Mouse (Mus musculus) neural tube, embryonic 14.5 days (tissue): Measurements from ENCODE around the gene Arl15. TPM values are rescaled to one million over a fixed set of nuclear protein-coding genes. Genes with fewer than 3 reads are reported as not detected.

Experiments used
- ATAC-seq: fragments of 200-750 bp; cut with Nextera tagmentation; 2 replicates; pipeline ENCODE4 v1.8.0; 2017; ENCODE audit warnings: low read depth, mild to moderate bottlenecking, moderate TSS enrichment, moderate library complexity
- H3K27ac ChIP-seq: fragments of 300-500 bp; sonication (generic); 2 replicates; pipeline ENCODE4 v1.5.1; 2014; ENCODE audit warnings: low read depth, mild to moderate bottlenecking, control low read depth, low read length, moderate library complexity, mixed read lengths
- H3K27me3 ChIP-seq: fragments of 300-500 bp; sonication (generic); 2 replicates; pipeline ENCODE4 v1.6.1; 2014; ENCODE audit warnings: low read length; ENCODE audit not compliant: control insufficient read depth, insufficient read depth
- H3K36me3 ChIP-seq: fragments of 300-500 bp; sonication (generic); 2 replicates; pipeline ENCODE4 v1.6.1; 2014; ENCODE audit warnings: low read length, mixed read lengths; ENCODE audit not compliant: control insufficient read depth, insufficient read depth
- H3K4me1 ChIP-seq: fragments of 300-500 bp; sonication (generic); 2 replicates; pipeline ENCODE4 v1.6.1; 2014; ENCODE audit warnings: low read length; ENCODE audit not compliant: control insufficient read depth, insufficient read depth
- H3K4me2 ChIP-seq: fragments of 300-500 bp; sonication (generic); 2 replicates; pipeline ENCODE4 v1.6.1; 2014; ENCODE audit warnings: mild to moderate bottlenecking, low read depth, low read length, control low read depth
- H3K4me3 ChIP-seq: fragments of 300-500 bp; sonication (generic); 2 replicates; pipeline ENCODE4 v1.5.1; 2014; ENCODE audit warnings: low read depth, low read length, control low read depth, mixed read lengths
- H3K9ac ChIP-seq: fragments of 300-500 bp; sonication (generic); replicated peaks from 2 replicates; pipeline ENCODE4 v1.6.1; 2014; ENCODE audit warnings: low read depth, mild to moderate bottlenecking, control low read depth, low read length, mixed read lengths
- H3K9me3 ChIP-seq: fragments of 300-500 bp; sonication (generic); 2 replicates; pipeline ENCODE4 v1.6.1; 2016; ENCODE audit warnings: low read length; ENCODE audit not compliant: control insufficient read depth
- WGBS: fragments of 180-500 bp; shearing (Covaris S2); extraction: QIAGEN DNeasy Blood & Tissue Kit; methylation state at CpG from one replicate; pipeline ENCODE4 v1.1.7; 2014; 5-methylcytosine and 5-hydroxymethylcytosine counted together
- polyA plus RNA-seq: library from polyadenylated mRNA; unstranded; fragments of >200 nt; fragmentation: Nextera tagmentation; extraction: Ambion mirVana; gene quantifications from 2 replicates; pipeline ENCODE4 v1.2.1, GENCODE M21; 2014

Gene Arl15
- polyA plus RNA-seq, 1 experiment from 2014 or later: 26.8 TPM

- no peak overlapping the region for H3K4me3 ChIP-seq
- no peaks in the 10 kb centered on the region for H3K27me3 ChIP-seq
- H3K9me3 ChIP-seq: no peaks in the 10 kb centered on the region
- no peak overlapping the region for H3K9ac ChIP-seq
- no peaks in the 10 kb centered on the region for H3K4me1 ChIP-seq
- H3K36me3 ChIP-seq: no peaks in the 10 kb centered on the region
- no peak overlapping the region for H3K4me2 ChIP-seq
- no peak overlapping the region for H3K27ac ChIP-seq
- no peak for ATAC-seq
- 75% methylated on average over 6 of the region's 6 CpGs for WGBS
Observed at GRCm38 (mm10) chr13:114189441-114189840, 395.1 kb downstream of the Arl15 start.

GRCm38 (mm10) chr13:114190898-114191297, 396.6 kb downstream of the Arl15 start:
- H3K27ac ChIP-seq: no peak overlapping the region
- no peak overlapping the region for H3K4me2 ChIP-seq
- 86% methylated on average over 10 of the region's 10 CpGs for WGBS
- no peaks in the 10 kb centered on the region for H3K4me1 ChIP-seq
- no peak overlapping the region for H3K9ac ChIP-seq
- H3K9me3 ChIP-seq: no peaks in the 10 kb centered on the region
- no peak for ATAC-seq
- no peaks in the 10 kb centered on the region for H3K36me3 ChIP-seq
- H3K27me3 ChIP-seq: no peaks in the 10 kb centered on the region
- H3K4me3 ChIP-seq: no peak overlapping the region

GRCm38 (mm10) chr13:114198252-114198799, 404.0 kb downstream of the Arl15 start:
- 83% methylated on average over 10 of the region's 10 CpGs for WGBS
- no peak overlapping the region for H3K4me2 ChIP-seq
- ATAC-seq: no peak

GRCm38 (mm10) chr13:114199746-114200145, 405.4 kb downstream of the Arl15 start:
- H3K4me2 ChIP-seq: no peak overlapping the region
- no peak overlapping the region for H3K27ac ChIP-seq
- H3K4me3 ChIP-seq: no peak overlapping the region
- H3K9ac ChIP-seq: no peak overlapping the region
- ATAC-seq: no peak
- H3K27me3 ChIP-seq: no peaks in the 10 kb centered on the region
- no peaks in the 10 kb centered on the region for H3K9me3 ChIP-seq
- no peaks in the 10 kb centered on the region for H3K36me3 ChIP-seq
- WGBS: 94% methylated on average over 6 of the region's 6 CpGs
- no peaks in the 10 kb centered on the region for H3K4me1 ChIP-seq

More at GRCm38 (mm10) chr13:114198252-114198799, 404.0 kb downstream of the Arl15 start:
- no peaks in the 10 kb centered on the region for H3K36me3 ChIP-seq
- no peak overlapping the region for H3K9ac ChIP-seq
- H3K4me3 ChIP-seq: no peak overlapping the region
- no peaks in the 10 kb centered on the region for H3K9me3 ChIP-seq
- H3K27ac ChIP-seq: no peak overlapping the region
- no peaks in the 10 kb centered on the region for H3K4me1 ChIP-seq
- no peaks in the 10 kb centered on the region for H3K27me3 ChIP-seq

- Histone ChIP-seq H3K36me3 (no peaks in the 10 kb centered on the region), H3K4me2 (no peak overlapping the region), H3K9ac (no peak overlapping the region), H3K27ac (no peak overlapping the region), H3K9me3 (no peaks in the 10 kb centered on the region), H3K27me3 (no peaks in the 10 kb centered on the region), H3K4me1 (no peaks in the 10 kb centered on the region), H3K4me3 (no peak overlapping the region)
- ATAC-seq: no peak
- WGBS: 85% methylated on average over 7 of the region's 7 CpGs
Observed at GRCm38 (mm10) chr13:114200545-114200944, 406.2 kb downstream of the Arl15 start.

GRCm38 (mm10) chr13:114202806-114203570, 408.7 kb downstream of the Arl15 start:
- 86% methylated on average over 15 of the region's 15 CpGs for WGBS
- no peaks in the 10 kb centered on the region for H3K9me3 ChIP-seq
- H3K4me3 ChIP-seq: no peak overlapping the region
- no peaks in the 10 kb centered on the region for H3K4me1 ChIP-seq
- no peak overlapping the region for H3K9ac ChIP-seq
- H3K27me3 ChIP-seq: no peaks in the 10 kb centered on the region
- no peaks in the 10 kb centered on the region for H3K36me3 ChIP-seq
- H3K27ac ChIP-seq: no peak overlapping the region
- H3K4me2 ChIP-seq: no peak overlapping the region
- no peak for ATAC-seq

Other genes with a start within 250 kb of the Arl15 start
- gene Snx18, start 175.9 kb upstream of the Arl15 start, polyA plus RNA-seq: 10.9 and 17.1 TPM in 2 replicates
- 0.36 TPM in 2 replicates for gene Hspb3, start 130.8 kb upstream of the Arl15 start, polyA plus RNA-seq